Mouse (Mus musculus) CD4-positive, CD25-positive, alpha-beta regulatory T cell, adult 2 months (primary cell): ENCODE measurements at regions not wholly inside any gene's neighbourhood (a gene's known extent, or its start where the extent isn't known, plus 50 kb on each side); places are given as distances from the start of the nearest gene placed in this dataset.

Experiments
- DNase-seq: peaks from one replicate; pipeline ENCODE4 v3.0.0-alpha.2; 2012; ENCODE audit warnings: low read depth, low spot score

DNA sequence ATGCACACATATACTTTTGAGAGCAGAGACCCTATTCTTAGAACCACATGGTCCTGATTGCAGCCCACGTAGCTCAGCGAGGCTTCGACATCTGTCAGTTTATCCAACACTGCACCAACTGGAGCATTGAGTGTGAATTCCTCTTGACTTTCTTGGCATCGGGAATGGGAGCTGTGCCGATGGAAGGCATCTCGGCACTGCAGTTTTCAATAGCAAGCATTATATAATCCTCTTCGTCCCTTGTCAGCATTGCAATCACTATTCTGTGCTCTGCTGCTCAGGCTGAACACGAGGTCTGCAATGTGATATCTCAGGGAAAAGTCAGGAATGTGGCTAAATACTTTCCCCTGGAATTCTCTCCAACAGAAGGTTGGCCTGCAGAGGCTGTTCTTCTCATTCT, 224.6 kb downstream of the Lnpk start:
- DNase-seq, result no peak

- DNase-seq, result no peak
Observed at GRCm38 (mm10) chr2:74349809-74350208, 229.4 kb downstream of the Lnpk start.

GRCm38 (mm10) chr2:74306301-74306700, 272.9 kb downstream of the Lnpk start:
- DNase-seq, result no peak

- no peak for DNase-seq
Observed at GRCm38 (mm10) chr2:74300885-74301451, 278.3 kb downstream of the Lnpk start.

- DNase-seq, result peak; percentile 46
Observed at GRCm38 (mm10) chr2:74300366-74300791, 278.9 kb downstream of the Lnpk start.

- no peak for DNase-seq
Observed at GRCm38 (mm10) chr2:74292641-74293040, 286.6 kb downstream of the Lnpk start.

DNA sequence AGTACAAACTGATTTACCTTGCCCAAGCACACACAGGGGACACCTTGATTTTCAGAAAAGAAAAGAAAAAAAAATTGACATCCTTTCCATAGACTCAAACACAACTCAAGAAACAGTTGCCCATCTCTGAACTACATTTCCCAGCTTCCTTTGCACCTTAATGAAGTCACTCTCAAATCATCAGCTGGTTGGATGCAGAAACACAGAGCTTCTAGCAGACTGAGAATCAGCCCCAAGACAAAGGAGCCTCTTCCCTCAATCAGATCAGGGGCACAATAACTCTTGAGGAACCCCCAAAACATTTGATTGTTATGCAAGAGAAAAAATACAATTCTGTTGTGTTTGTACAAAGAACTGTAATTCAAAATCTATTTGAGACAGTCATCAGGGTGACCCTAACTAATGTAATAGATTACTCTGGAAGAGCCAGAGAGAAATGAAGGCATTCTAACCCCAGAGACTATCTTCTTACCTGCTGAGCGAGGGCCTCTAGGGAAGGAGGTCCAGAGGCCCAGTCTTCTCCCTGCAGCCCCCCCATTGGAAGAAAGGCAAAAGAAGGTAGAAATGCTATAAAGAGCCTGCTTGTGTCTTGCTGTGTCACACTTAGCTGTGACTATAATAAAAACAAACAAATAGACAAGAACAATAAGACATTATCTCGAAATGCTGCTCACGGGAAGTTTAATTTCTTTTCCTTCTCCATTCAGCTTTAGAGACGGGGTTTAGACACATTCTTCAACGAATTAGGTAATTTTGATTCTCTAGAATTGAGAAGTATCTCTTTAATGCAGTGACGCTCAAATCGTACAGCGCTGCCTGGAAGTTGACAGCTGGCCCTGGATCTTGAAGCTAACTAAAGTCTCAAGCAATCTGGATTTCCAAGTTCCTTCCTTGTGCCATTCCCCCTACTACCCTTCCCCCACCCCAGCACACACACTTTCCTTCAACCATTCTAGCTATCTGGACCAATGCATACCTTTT, 287.5 kb downstream of the Lnpk start:
- no peak for DNase-seq

DNA sequence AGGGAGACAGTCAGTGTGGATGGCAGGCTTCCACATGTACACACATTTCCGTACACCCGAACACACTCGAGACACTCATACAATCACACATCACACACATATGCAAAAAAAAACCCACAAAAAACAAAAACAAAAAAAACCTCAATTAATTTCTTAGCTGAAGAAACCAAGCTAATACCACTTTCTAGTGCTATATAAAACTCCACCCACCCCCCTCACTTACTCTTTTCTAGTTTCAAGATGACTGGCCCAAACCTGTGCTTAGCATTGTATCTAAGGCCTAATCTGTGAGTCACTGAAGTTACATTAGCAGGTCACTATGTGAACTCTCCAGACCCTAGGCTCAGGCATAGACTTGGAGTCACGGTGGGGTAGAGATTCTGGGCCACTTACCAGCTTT, 293.6 kb downstream of the Lnpk start:
- DNase-seq, result no peak

DNA sequence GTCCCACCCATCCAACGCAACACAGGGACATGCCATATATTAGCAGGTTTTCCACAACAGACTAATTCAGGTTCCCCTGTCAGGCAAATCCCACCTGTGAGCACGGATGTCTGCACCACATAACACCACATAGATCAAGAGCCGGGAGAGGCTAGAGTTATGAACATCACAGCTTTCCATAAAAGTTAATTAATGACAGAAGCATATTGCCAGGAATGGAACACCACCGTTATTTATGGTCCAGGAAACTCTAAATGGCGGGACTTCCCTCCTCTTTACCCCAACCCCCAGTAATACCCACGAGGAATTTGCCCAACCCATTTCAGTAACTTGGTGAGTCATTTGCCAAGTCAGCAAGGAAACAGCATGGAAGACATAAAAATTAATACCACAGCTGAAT, 314.3 kb downstream of the Lnpk start:
- DNase-seq, result no peak

- no peak for DNase-seq
Observed at GRCm38 (mm10) chr2:74257034-74257781, 322.0 kb downstream of the Lnpk start.

- peak; percentile 7 for DNase-seq
Observed at GRCm38 (mm10) chr2:74247521-74247920, 331.7 kb downstream of the Lnpk start.

DNA sequence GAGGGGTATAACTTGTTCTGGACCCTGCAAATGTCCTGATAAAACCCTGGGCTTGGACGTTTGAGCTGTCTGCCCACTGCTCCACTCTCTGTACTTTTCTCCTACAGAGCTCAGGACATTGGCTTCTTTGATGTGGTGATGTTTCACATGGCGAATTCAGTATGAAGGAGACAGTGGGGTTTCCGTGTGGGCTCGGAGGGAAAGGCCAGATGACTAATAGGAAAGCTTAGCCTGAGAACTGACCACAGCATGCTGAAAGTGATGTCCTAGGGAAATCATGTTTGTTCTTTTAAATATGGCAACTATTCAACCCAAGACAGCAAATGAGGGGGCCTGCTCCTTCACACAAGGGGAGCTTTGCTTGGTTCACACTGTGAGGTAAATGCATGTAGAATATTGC, 332.6 kb downstream of the Lnpk start:
- DNase-seq, result no peak

GRCm38 (mm10) chr2:74244203-74244602, 333.1 kb upstream of the Atp5g3 start:
- DNase-seq, result no peak

DNA sequence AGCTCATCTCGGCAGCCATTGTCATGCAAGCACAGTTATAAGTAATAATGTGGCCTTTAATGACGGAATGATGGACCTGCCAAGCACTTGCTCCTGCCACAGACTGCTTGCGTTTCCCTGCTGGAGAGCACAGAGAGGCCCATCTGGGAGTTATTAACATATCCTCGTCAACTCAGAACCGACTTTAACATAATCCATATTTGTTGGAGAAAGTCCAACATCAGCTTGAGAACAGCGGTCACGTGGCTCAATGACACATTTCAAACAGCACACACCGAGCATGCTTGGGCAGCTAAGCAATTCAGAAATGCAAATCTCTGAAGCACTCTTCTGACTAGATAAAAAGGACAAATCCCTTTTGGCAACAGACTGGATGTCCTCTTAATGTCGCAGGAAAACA, 332.7 kb upstream of the Atp5g3 start:
- no peak for DNase-seq

- no peak for DNase-seq
Observed at GRCm38 (mm10) chr2:74239586-74239985, 328.5 kb upstream of the Atp5g3 start.

DNA sequence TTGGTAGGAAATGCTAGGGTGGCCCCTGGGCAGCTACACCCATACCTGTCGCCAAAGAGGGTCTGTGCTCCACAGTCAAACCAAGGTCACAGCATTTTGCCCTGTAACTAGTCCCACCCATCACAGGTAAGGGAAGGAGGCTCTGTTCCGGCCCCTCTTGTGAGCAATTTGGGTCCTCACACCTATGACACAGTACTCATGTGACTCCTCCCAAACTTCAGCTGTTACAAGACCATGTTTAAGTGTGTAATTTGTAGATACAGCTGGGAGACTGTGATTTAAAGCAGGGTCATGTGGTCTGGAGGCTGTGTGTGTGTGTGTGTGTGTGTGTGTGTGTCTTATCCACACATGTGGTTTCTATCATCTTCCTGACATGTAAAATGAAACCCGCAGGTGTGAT, 306.3 kb upstream of the Atp5g3 start:
- no peak for DNase-seq

GRCm38 (mm10) chr2:74210210-74210609, 299.1 kb upstream of the Atp5g3 start:
- DNase-seq, result no peak

DNA sequence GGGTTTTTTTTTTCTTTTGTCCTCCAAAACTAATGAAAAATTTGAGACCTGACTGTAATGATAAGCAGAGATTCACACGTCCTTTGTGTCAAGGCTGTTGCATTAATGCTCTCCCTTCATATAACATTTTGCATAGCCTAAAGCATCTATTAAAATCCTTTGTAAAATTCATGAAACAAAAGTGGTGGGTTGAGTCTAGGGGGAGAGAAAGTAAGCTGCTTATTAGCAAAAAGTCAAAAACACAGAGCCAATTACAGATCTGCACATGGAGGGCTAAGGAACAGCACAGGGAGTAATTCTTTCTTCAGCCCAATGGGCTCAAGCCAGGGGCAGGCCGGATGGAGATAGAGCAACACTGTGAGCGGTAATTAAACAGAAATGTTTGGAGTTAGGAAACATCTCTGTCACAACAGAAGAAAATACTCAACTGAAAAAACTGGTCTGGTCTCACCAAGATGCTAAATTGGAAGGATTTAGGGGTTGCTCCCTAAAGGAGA, 298.3 kb upstream of the Atp5g3 start:
- no peak for DNase-seq

- DNase-seq, result no peak
Observed at GRCm38 (mm10) chr2:74207440-74207839, 296.3 kb upstream of the Atp5g3 start.

DNA sequence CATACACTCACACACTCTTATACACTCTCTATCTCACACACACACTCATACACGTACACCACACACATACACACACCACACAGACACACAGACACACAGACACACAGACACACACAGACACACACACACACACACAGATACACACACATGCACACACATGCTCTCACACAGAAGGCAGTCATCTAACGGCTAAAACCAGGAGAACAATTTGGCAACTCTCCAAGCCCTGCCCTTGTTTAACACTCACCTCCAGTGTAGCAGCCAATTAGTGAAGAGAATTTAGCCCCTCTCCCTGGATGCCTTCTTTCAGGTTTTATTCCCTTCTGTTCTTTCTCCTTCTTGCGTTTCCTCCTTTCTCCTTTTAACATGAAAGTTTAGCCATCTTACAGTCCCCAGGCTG, 291.6 kb upstream of the Atp5g3 start:
- no peak for DNase-seq

DNA sequence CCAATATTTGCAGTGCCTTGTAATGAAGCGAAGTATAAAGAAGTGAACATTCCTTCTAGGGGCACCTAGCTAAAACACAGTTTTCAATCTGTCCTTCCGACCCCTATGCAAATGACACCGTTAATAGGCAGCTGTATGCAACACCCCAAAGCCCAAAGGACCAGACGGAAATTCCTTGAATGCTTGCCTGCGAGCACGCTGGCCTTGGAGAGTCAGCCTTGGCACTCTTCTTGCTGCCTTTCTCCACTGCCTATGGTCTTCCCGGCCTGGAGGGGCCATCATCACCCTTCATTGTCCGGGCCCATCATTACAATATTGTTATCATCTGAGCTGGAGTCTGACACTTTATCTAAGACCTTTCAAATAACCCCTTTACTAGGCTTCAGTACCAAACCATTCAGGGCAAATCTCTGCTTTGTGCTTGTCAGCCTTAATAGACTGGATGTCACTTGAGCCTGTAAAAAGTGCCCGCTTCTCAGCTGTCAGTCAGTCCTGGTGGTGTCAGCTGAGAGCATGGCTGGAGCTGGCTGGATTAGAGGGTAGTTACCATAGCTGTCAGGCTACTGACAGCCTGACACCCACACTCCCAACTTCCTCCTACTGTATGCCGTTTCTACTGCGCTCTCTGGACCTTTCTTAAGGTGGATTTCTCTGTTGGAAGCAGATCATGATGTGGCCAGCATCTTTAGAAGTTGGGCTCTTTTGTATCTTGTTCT, 290.6 kb upstream of the Atp5g3 start:
- no peak for DNase-seq

DNA sequence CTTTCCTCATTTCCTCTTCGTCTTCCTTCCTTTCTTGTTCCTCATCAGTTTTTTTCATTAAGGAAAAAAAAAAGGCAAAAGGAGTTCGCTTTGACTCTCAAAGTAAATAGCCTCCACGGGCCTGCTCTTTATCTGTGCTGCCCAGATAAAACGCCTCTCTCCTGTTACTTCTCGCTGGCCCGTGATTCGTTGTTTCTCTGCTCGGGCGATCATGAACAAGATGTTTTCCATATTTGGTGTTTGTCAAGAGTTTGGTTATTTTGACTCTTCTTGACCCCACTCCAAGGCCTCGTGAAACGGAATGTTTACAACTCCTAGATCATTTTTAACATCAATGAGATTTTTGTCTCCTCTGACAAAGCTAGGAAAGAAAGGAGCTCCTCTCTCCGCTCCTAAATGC, 288.4 kb upstream of the Atp5g3 start:
- no peak for DNase-seq
